Mouse (Mus musculus): ENCODE measurements around the gene Jazf1.
A peak's percentile ranks its signal among the peaks of the same experiment; 100 is the strongest.

The Jazf1 gene

GRCm38 (mm10) chr6:53010286-53010685 is 58.1 kb downstream of the Jazf1 start:
- no peak for DNase-seq (ENCODE audit: low spot score in 2 of 2)

GRCm38 (mm10) chr6:53006032-53006431 is 62.4 kb downstream of the Jazf1 start:
- no peak for DNase-seq (ENCODE audit: low spot score in 2 of 2)

DNA sequence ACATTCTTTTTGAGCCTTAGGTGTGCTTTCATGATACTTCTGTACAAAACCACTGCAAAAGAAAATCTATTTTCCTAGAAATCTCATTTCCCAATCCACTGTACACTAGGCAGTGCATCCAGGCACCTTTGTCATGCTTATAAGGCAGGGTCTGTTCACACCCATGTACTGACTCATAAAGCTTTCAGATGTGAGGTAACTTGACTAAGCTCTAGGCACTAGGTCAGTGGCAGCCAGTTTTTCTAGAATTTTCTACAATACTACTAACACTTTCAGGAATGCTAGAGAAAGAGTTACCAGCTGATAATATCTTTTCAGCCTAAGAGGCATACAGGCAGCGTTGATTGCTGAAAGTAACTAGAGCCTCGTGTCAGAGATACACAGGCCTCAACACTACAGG is 62.9 kb downstream of the Jazf1 start:
- DNase-seq (ENCODE audit: low spot score in 2 of 2): no peak

- no peak for DNase-seq (ENCODE audit: low spot score in 2 of 2)
These were observed 77.6 kb downstream of the Jazf1 start for GRCm38 (mm10) chr6:52990816-52991215.

- DNase-seq (ENCODE audit: low spot score in 2 of 2): no peak
These were observed 80.4 kb downstream of the Jazf1 start for GRCm38 (mm10) chr6:52987905-52988640.

DNA sequence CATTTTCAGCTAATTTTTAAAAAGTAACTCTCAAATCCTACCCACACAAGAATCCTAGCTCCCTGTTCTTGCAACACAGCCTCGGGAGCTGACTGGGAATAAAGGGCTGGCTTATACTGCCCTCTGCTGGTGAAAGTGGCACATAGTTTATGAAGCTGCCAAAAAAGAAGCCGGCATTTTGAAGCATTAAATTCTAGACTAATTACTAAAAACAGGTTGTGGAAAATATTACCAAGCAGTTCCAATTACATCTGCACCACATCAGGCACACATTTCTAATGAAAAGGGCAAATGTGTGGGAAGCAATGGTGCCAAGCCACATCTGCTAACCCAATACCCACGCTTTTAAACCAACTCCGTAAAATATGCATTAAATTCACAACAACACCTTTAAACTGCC is 81.0 kb downstream of the Jazf1 start:
- no peak for DNase-seq (ENCODE audit: low spot score in 2 of 2)

DNA sequence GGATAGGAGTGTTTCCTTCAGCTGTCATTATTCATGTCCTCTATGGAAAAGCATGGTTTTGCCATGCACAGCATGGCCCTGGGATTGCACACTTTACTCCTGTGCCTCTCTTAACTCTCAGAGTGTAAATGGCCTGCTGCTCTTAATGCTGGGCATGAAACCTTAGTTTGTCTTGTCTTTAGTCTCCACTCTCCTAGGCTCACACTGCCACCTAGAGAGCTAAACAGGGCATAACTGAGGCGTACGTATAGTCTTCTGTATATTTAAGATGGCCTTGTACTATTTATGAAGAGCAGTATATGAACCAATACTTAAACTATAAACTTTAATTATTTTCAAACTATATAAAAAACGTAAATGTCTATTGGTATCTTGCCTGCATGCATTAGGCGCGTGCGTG is 86.3 kb downstream of the Jazf1 start:
- DNase-seq (ENCODE audit: low spot score in 2 of 2): no peak

GRCm38 (mm10) chr6:52979503-52979902 is 88.9 kb downstream of the Jazf1 start:
- DNase-seq (ENCODE audit: low spot score in 2 of 2): no peak

GRCm38 (mm10) chr6:52973351-52973750 is 95.1 kb downstream of the Jazf1 start:
- no peak for DNase-seq (ENCODE audit: low spot score in 2 of 2)

DNA sequence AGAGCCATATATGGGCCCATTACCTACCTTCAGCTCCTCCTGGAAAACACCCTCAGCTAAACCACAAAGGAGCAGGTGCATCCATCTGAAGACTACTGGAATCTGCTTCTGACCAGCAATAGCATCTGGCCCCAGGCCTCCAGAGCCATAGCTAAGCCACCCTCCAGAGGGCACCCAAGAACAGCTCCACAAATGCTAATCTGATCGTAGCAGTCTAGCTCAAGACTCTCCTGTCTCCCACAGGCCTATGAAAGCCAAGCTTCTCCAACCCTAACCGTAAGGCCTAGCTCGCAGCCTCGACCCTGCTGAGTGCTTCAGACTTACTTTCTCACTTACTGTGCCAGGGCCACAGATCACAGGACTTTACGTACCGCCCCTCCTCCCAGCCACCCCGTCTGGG is 96.3 kb downstream of the Jazf1 start:
- no peak for DNase-seq (ENCODE audit: low spot score in 2 of 2)

- peak in 1 of 2 experiments; percentile 64 for DNase-seq (ENCODE audit: low spot score in 2 of 2)
These were observed 98.6 kb downstream of the Jazf1 start for GRCm38 (mm10) chr6:52969717-52970261.

DNA sequence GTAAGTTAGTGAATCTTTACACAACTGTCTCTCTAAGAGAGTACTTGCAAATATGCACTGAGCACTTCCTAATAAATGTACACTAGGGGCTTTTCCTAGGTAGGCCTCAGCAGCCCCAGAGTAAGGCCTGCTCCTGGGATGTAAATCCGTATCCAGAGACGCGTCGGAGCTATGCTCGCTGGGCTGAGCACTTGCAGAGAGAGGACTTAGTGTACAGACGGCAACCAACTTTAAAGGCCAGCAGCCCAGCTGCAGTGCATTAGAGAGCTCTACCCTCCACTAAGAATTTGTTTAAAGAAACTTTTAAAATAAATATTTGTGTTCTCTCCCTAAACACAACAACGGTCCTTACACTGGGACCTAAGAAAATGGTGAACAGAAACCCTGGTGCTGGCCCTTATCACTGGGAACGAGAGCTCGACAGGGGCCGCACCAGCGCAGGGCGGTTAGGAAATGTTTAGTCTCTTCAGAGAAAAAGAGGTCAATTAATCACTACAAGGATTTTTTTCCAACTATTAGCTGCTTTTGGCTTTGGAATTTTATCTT is 100.0 kb downstream of the Jazf1 start:
- no peak for DNase-seq (ENCODE audit: low spot score in 2 of 2)

GRCm38 (mm10) chr6:52967557-52968270 is 100.7 kb downstream of the Jazf1 start:
- no peak for DNase-seq (ENCODE audit: low spot score in 2 of 2)

- no peak for DNase-seq (ENCODE audit: low spot score in 2 of 2)
These were observed 102.4 kb downstream of the Jazf1 start for GRCm38 (mm10) chr6:52966001-52966400.

DNA sequence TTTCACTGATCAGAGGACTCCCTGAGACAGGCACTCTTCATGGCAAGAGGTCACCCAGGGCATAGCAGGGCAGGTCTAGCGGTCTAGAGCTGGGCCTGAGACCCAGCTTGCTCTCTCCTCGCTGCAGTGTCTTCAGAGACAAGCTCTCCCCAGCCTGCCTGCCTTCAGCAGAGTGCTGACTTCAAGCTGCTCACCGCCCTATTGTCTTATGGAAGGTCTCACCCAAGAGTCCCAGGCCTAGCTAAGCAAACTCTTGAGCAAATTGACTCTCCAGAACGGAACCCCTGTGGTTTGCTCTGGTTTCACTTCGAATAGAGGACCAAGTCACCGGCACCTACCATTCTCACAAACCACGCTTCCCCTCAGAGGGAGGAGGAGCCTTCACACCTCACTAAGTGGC is 103.1 kb downstream of the Jazf1 start:
- DNase-seq (ENCODE audit: low spot score in 2 of 2): no peak

DNA sequence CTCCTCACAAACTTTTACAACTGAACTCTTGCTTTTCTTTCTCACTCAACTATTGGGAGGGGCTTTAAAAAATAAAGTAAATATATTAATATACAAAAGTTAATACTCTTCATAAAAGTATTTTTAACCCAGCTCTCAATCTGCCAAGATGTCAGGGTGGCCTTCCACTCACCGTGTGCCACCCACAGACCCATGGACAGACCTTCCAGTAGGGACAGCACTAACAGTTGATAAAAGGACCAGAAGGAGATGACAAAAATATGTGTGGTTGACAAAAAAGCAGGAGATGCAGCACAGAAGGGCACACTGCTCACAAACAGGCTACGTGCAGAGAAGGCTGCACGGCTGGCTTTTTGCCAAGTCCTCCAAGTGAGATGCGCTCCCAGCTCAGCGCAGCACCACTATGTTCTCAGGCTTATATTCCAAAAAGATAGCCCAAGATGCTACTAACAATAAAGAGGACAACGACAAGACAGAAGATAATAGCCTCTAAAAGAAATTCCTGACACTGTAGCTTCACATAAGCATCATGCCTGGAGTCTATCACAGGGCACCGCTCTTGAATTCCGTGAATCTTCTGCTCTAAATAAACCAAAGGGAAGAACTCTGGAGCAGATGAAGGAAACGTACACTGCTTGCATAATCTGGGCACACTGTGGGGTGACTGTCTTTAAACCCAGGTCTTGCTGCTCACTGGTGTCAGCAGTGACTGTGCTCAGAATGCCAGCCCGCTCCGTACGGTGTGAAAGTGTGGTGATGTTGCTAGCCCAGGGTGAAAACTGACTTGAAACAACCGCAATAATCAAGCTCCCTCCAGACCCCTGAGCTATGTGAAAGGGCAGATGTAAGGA is 104.4 kb downstream of the Jazf1 start:
- DNase-seq (ENCODE audit: low spot score in 2 of 2): no peak

- DNase-seq (ENCODE audit: low spot score in 2 of 2): no peak
These were observed 105.0 kb downstream of the Jazf1 start for GRCm38 (mm10) chr6:52963430-52963732.

DNA sequence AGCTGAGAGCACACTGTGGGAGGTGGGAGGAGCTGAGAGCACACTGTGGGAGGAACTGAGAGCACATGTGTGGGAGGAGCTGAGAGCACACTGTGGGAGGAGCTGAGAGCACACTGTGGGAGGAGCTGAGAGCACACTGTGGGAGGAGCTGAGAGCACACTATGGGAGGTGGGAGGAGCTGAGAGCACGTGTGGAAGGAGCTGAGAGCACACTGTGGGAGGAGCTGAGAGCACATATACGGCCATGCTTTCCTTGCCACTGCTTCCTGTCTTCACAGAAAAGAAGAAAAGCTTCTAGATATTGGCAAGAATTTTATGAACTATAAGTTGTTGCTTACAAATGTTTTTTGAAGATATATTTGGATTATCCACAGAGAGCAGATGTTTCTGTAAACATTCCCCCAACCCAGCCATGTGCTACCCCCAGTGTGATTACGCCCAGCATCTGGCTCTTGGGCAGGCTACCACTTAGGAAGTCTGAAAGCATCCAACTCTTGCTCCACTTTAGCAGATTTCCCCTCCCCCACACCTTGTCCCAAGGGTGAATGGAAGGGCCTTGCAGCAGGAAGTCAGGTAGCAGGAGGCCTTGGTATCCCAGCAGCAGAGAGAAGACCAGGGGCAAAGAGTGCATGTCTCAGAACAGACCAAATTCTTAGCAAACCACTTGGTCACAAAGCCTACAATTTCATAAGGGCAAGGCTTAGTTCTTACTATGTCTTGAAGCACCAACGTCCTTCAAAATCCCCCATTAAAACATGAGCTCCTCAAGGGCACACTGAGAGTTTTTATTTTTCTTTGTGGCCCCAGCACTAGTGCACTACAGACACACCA is 105.6 kb downstream of the Jazf1 start:
- no peak for DNase-seq (ENCODE audit: low spot score in 2 of 2)

GRCm38 (mm10) chr6:52961660-52962490 is 106.6 kb downstream of the Jazf1 start:
- DNase-seq (ENCODE audit: low spot score in 2 of 2): no peak

GRCm38 (mm10) chr6:52957730-52958129 is 110.7 kb downstream of the Jazf1 start:
- peak in 1 of 2 experiments; percentile 53 for DNase-seq (ENCODE audit: low spot score in 2 of 2)

All from frontal cortex, postnatal 25 days (tissue).